Mouse (Mus musculus) olfactory bulb, adult 2 months (tissue): ENCODE measurements at regions not wholly inside any gene's neighbourhood (a gene's known extent, or its start where the extent isn't known, plus 50 kb on each side); places are given as distances from the start of the nearest gene placed in this dataset.

Source experiments
- CTCF ChIP-seq: fragments of 200-500 bp; IDR thresholded peaks from 2 replicates; pipeline ENCODE4 v1.5.1; 2012; ENCODE audit warnings: low read depth, mild to moderate bottlenecking, low read length, moderate library complexity; ENCODE audit not compliant: insufficient read depth
- POLR2A ChIP-seq: fragments of 200-500 bp; IDR thresholded peaks from 2 replicates; pipeline ENCODE4 v1.6.1; 2012; ENCODE audit warnings: mild to moderate bottlenecking, low read depth, low read length, moderate library complexity; ENCODE audit not compliant: insufficient read depth

DNA sequence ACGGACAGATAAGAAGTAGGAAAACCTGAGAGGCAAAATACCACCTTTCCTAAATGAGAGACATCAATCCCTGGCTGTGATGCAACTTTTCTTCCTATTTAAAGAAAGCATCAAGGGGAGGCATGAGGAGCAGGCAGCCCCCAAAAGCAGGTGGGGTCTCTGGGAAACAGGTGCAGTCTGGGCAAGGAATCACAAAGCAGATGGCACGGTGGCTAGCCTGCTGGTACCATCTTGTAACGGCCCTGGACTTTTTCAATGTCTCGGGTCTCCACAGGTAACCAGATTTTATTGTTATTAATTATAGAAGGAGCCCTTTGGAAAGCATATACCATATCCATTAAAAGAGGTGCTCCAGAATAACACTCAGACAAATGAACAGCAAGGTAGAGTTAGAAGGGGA, 219.6 kb downstream of the Galc start:
- no peak for TF ChIP-seq CTCF
- TF ChIP-seq POLR2A = no peak
